Mouse (Mus musculus): ENCODE measurements around the gene Vmn2r88.
"Not testable (repeated sequence)": the region's sequence is repeated elsewhere in the genome, so short reads cannot be mapped to it uniquely, and the experiment has no call there.

The Vmn2r88 gene

GRCm38 (mm10) chr14:51410520-51410919, at the start of gene Vmn2r88:
Gene Vmn2r88, plus strand, starts transcription at chr14:51410820.
- no peak for DNase-seq

- no peak for DNase-seq
Measured at GRCm38 (mm10) chr14:51361456-51361855, 49.2 kb upstream of the Vmn2r88 start, which contains the start of gene Gm7247. Gene Gm7247, plus strand, starts transcription at chr14:51361756.

GRCm38 (mm10) chr14:51382805-51383204, 27.8 kb upstream of the Vmn2r88 start:
- DNase-seq = no peak

GRCm38 (mm10) chr14:51384351-51384750, 26.3 kb upstream of the Vmn2r88 start:
- DNase-seq = no peak

- no peak for DNase-seq
Measured at GRCm38 (mm10) chr14:51385741-51386140, 24.9 kb upstream of the Vmn2r88 start.

GRCm38 (mm10) chr14:51387768-51388167, 22.9 kb upstream of the Vmn2r88 start:
- no peak for DNase-seq

GRCm38 (mm10) chr14:51388222-51388621, 22.4 kb upstream of the Vmn2r88 start:
- no peak for DNase-seq

- no peak for DNase-seq
Measured at GRCm38 (mm10) chr14:51423885-51424284, 13.3 kb downstream of the Vmn2r88 start.

- not testable (repeated sequence) for DNase-seq
Measured at GRCm38 (mm10) chr14:51430138-51430537, 19.5 kb downstream of the Vmn2r88 start.

GRCm38 (mm10) chr14:51434546-51434945, 23.9 kb downstream of the Vmn2r88 start:
- DNase-seq = no peak

GRCm38 (mm10) chr14:51435020-51435419, 24.4 kb downstream of the Vmn2r88 start:
- DNase-seq = no peak

- no peak for DNase-seq
Measured at GRCm38 (mm10) chr14:51438955-51439354, 28.3 kb downstream of the Vmn2r88 start.

GRCm38 (mm10) chr14:51451557-51451956, 40.9 kb downstream of the Vmn2r88 start, which contains the start of gene Vmn2r89:
Gene Vmn2r89, plus strand, starts transcription at chr14:51451857.
- DNase-seq = not testable (repeated sequence)
